In genomic region chr8:122523652-122524360, GRCm38 (mm10) we compare ENCODE assay signal across 8 mouse cellular contexts. TPM values are rescaled to one million over a fixed set of nuclear protein-coding genes. Genes with fewer than 3 reads are reported as not detected.
A peak's percentile ranks its signal among the peaks of the same experiment; 100 is the strongest.
DNase-seq lines count a peak whose midpoint lies in the region; ATAC-seq and TF ChIP-seq lines count a peak whose summit lies in the region.

No protein-coding gene starts in this region.

- no peak for DNase-seq in spleen, adult 2 months (ENCODE audit: low read depth in 1 of 2, low spot score in 2 of 2)
- DNase-seq in spleen, adult 18-20 months: no peak
- DNase-seq in embryonic facial prominence, embryonic 14.5 days (ENCODE audit: low spot score): peak; percentile 72
- peak; percentile 14 for DNase-seq in right cerebral cortex, adult 18-20 months
- DNase-seq in gastrocnemius, postnatal 36 days: no peak
- no peak for DNase-seq in spleen, postnatal 10 days (ENCODE audit: low spot score in 2 of 2)

- TF ChIP-seq CTCF in spleen, adult 2 months (IDR thresholded peaks at IDR 0.05; ENCODE audit: extremely low read depth, insufficient read depth, insufficient read length, insufficient replicate concordance): no peak

- 0 out of 2 replicates have a peak, but pooled peaks have one; percentile 38 for ATAC-seq in embryonic facial prominence, embryonic 14.5 days (ENCODE audit: low read depth)
- peak; percentile 49 for ATAC-seq in hindbrain, embryonic 16.5 days
- no peak for ATAC-seq in limb, embryonic 12.5 days (ENCODE audit: insufficient number of reproducible peaks, insufficient read depth, low FRiP score, low TSS enrichment, low read depth)

- no peaks in the 10 kb centered on the region for H3K4me1 ChIP-seq in spleen, adult 2 months (ENCODE audit: control insufficient read depth, insufficient read depth, insufficient read length)
- peaks cover 30% of the 10 kb centered on the region for H3K4me1 ChIP-seq in embryonic facial prominence, embryonic 14.5 days (ENCODE audit: control insufficient read depth, insufficient read depth, low read length)
- H3K4me1 ChIP-seq in hindbrain, embryonic 16.5 days (ENCODE audit: control insufficient read depth, insufficient read depth, low read depth, low read length): peaks cover 19% of the 10 kb centered on the region
- H3K4me1 ChIP-seq in limb, embryonic 12.5 days (replicated peaks): peaks cover 53% of the 10 kb centered on the region

- peak overlapping the region; percentile 15 for H3K27ac ChIP-seq in spleen, adult 2 months (ENCODE audit: insufficient read depth, low read length)
- peak overlapping the region; percentile 57 for H3K27ac ChIP-seq in embryonic facial prominence, embryonic 14.5 days (replicated peaks; ENCODE audit: low read depth, low read length)
- peak overlapping the region; percentile 54 for H3K27ac ChIP-seq in hindbrain, embryonic 16.5 days (ENCODE audit: low read depth, low read length)
- peak overlapping the region; percentile 75 for H3K27ac ChIP-seq in limb, embryonic 12.5 days

- intact Hi-C loops in gastrocnemius, postnatal 36 days (cut with DNase I): no loop called here

- no peak for TF ChIP-seq POLR2A in spleen, adult 2 months (IDR thresholded peaks at IDR 0.05; ENCODE audit: low read depth, low read length)

- no peak overlapping the region for H3K4me3 ChIP-seq in spleen, adult 2 months (ENCODE audit: extremely low read depth, insufficient read depth, insufficient read length)
- no peak overlapping the region for H3K4me3 ChIP-seq in embryonic facial prominence, embryonic 14.5 days (ENCODE audit: low read depth, low read length)
- H3K4me3 ChIP-seq in hindbrain, embryonic 16.5 days (ENCODE audit: low read length): no peak overlapping the region
- 0 out of 2 replicates have a peak overlapping the region, but pooled peaks have one; percentile 1 for H3K4me3 ChIP-seq in limb, embryonic 12.5 days (replicated peaks)

- H3K27me3 ChIP-seq in spleen, adult 2 months (ENCODE audit: control insufficient read depth, insufficient read depth, low read length): no peaks in the 10 kb centered on the region
- H3K27me3 ChIP-seq in embryonic facial prominence, embryonic 14.5 days (replicated peaks; ENCODE audit: control insufficient read depth, insufficient read depth, low read length): no peaks in the 10 kb centered on the region
- H3K27me3 ChIP-seq in hindbrain, embryonic 16.5 days (replicated peaks; ENCODE audit: control insufficient read depth, insufficient read depth, low read length): no peaks in the 10 kb centered on the region
- H3K27me3 ChIP-seq in limb, embryonic 12.5 days: no peaks in the 10 kb centered on the region

- WGBS in spleen, adult 2 months: 78% methylated on average over 23 of the region's 23 CpGs
- WGBS in embryonic facial prominence, embryonic 14.5 days: 16% methylated on average over 23 of the region's 23 CpGs
- WGBS in hindbrain, embryonic 16.5 days: 10% methylated on average over 23 of the region's 23 CpGs
- 13% methylated on average over 23 of the region's 23 CpGs for WGBS in limb, embryonic 12.5 days

- H3K9ac ChIP-seq in embryonic facial prominence, embryonic 14.5 days (ENCODE audit: low read depth, low read length): peak overlapping the region; percentile 9
- peak overlapping the region; percentile 35 for H3K9ac ChIP-seq in hindbrain, embryonic 16.5 days (ENCODE audit: low read depth, low read length)
- H3K9ac ChIP-seq in limb, embryonic 12.5 days (replicated peaks): peak overlapping the region; percentile 18; the same call in 1 of the 2 replicates

- peak overlapping the region; percentile 25 for H3K4me2 ChIP-seq in embryonic facial prominence, embryonic 14.5 days (ENCODE audit: low read depth, low read length)
- peak overlapping the region; percentile 44 for H3K4me2 ChIP-seq in hindbrain, embryonic 16.5 days (ENCODE audit: low read length)
- H3K4me2 ChIP-seq in limb, embryonic 12.5 days: peak overlapping the region; percentile 48

- no peaks in the 10 kb centered on the region for H3K9me3 ChIP-seq in embryonic facial prominence, embryonic 14.5 days (ENCODE audit: control insufficient read depth, low read length)
- no peaks in the 10 kb centered on the region for H3K9me3 ChIP-seq in hindbrain, embryonic 16.5 days (ENCODE audit: control insufficient read depth, low read length)
- no peaks in the 10 kb centered on the region for H3K9me3 ChIP-seq in limb, embryonic 12.5 days

- H3K36me3 ChIP-seq in spleen, adult 2 months (ENCODE audit: control insufficient read depth, insufficient read depth, low read length): no peaks in the 10 kb centered on the region
- no peaks in the 10 kb centered on the region for H3K36me3 ChIP-seq in embryonic facial prominence, embryonic 14.5 days (ENCODE audit: control insufficient read depth, insufficient read depth, low read length)
- H3K36me3 ChIP-seq in hindbrain, embryonic 16.5 days (ENCODE audit: control insufficient read depth, insufficient read depth, low read length): no peaks in the 10 kb centered on the region
- H3K36me3 ChIP-seq in limb, embryonic 12.5 days: no peaks in the 10 kb centered on the region

RNA-seq across cellular contexts. Expression of gene Piezo1, which starts 27.3 kb away (rescaled TPM):
- 96.7 and 117 TPM in 2 replicates for polyA plus RNA-seq in spleen, adult 2 months (2012; rRNA removed)
- 18.7 and 22.7 TPM in 2 replicates for polyA plus RNA-seq in embryonic facial prominence, embryonic 14.5 days (2014; fragmentation: Nextera tagmentation; extraction: Ambion mirVana)
- polyA plus RNA-seq in hindbrain, embryonic 16.5 days (2015; fragmentation: Nextera tagmentation; extraction: Ambion mirVana): 1.7 and 3.5 TPM in 2 replicates
- 11.9 and 13.9 TPM in 2 replicates for polyA plus RNA-seq in limb, embryonic 12.5 days (2016; fragmentation: Nextera tagmentation; extraction: Ambion mirVana)
- total RNA-seq in gastrocnemius, postnatal 36 days (2021): 10 to 100 TPM; 14.3 to 15.9 TPM

RNA-seq across cellular contexts. Expression of gene Cdt1, which starts 44.0 kb away (rescaled TPM):
- polyA plus RNA-seq in spleen, adult 2 months (2012; rRNA removed): 50.4 and 118 TPM in 2 replicates
- polyA plus RNA-seq in embryonic facial prominence, embryonic 14.5 days (2014; fragmentation: Nextera tagmentation; extraction: Ambion mirVana): 32.9 and 33.7 TPM in 2 replicates
- polyA plus RNA-seq in hindbrain, embryonic 16.5 days (2015; fragmentation: Nextera tagmentation; extraction: Ambion mirVana): 8.0 and 11.4 TPM in 2 replicates
- polyA plus RNA-seq in limb, embryonic 12.5 days (2016; fragmentation: Nextera tagmentation; extraction: Ambion mirVana): 52.3 and 52.7 TPM in 2 replicates
- 1 to 10 TPM in 1 of 2 experiments, under 1 TPM in 1; 0.76 to 1.2 TPM for total RNA-seq in gastrocnemius, postnatal 36 days (2021)

RNA-seq across cellular contexts. Expression of gene Ctu2, which starts 47.9 kb away (rescaled TPM):
- 40.8 and 50.3 TPM in 2 replicates for polyA plus RNA-seq in spleen, adult 2 months (2012; rRNA removed)
- 49.0 and 49.2 TPM in 2 replicates for polyA plus RNA-seq in embryonic facial prominence, embryonic 14.5 days (2014; fragmentation: Nextera tagmentation; extraction: Ambion mirVana)
- polyA plus RNA-seq in hindbrain, embryonic 16.5 days (2015; fragmentation: Nextera tagmentation; extraction: Ambion mirVana): 78.5 and 85.1 TPM in 2 replicates
- polyA plus RNA-seq in limb, embryonic 12.5 days (2016; fragmentation: Nextera tagmentation; extraction: Ambion mirVana): 79.5 and 80.5 TPM in 2 replicates
- total RNA-seq in gastrocnemius, postnatal 36 days (2021): 1 to 10 TPM; 5.0 to 5.7 TPM

RNA-seq across cellular contexts. Expression of gene Rnf166, which starts 47.9 kb away (rescaled TPM):
- 79.6 and 115 TPM in 2 replicates for polyA plus RNA-seq in spleen, adult 2 months (2012; rRNA removed)
- polyA plus RNA-seq in embryonic facial prominence, embryonic 14.5 days (2014; fragmentation: Nextera tagmentation; extraction: Ambion mirVana): 40.0 and 40.1 TPM in 2 replicates
- 30.9 and 32.5 TPM in 2 replicates for polyA plus RNA-seq in hindbrain, embryonic 16.5 days (2015; fragmentation: Nextera tagmentation; extraction: Ambion mirVana)
- 45.8 and 46.4 TPM in 2 replicates for polyA plus RNA-seq in limb, embryonic 12.5 days (2016; fragmentation: Nextera tagmentation; extraction: Ambion mirVana)
- 10 to 100 TPM; 29.2 to 30.6 TPM for total RNA-seq in gastrocnemius, postnatal 36 days (2021)

RNA-seq across cellular contexts. Expression of gene Aprt, which starts 52.9 kb away (rescaled TPM):
- polyA plus RNA-seq in spleen, adult 2 months (2012; rRNA removed): 86.7 and 106 TPM in 2 replicates
- polyA plus RNA-seq in embryonic facial prominence, embryonic 14.5 days (2014; fragmentation: Nextera tagmentation; extraction: Ambion mirVana): 291 and 314 TPM in 2 replicates
- 202 and 203 TPM in 2 replicates for polyA plus RNA-seq in hindbrain, embryonic 16.5 days (2015; fragmentation: Nextera tagmentation; extraction: Ambion mirVana)
- 299 and 305 TPM in 2 replicates for polyA plus RNA-seq in limb, embryonic 12.5 days (2016; fragmentation: Nextera tagmentation; extraction: Ambion mirVana)
- 10 to 100 TPM; 35.4 to 45.3 TPM for total RNA-seq in gastrocnemius, postnatal 36 days (2021)

Comparison
In these comparisons a context has a peak if more than half of its experiments do, and no peak if none do; other contexts are left out.
1. DNase-seq: peak in embryonic facial prominence, embryonic 14.5 days (single experiment) and right cerebral cortex, adult 18-20 months (single experiment); none in spleen, adult 2 months (0 of 2), spleen, adult 18-20 months (0 of 2), gastrocnemius, postnatal 36 days (0 of 2) and spleen, postnatal 10 days (0 of 2).
2. H3K27ac ChIP-seq: peak in every context shown above with its lines; median percentile 75 in limb, embryonic 12.5 days; 57 in embryonic facial prominence, embryonic 14.5 days; 54 in hindbrain, embryonic 16.5 days; 15 in spleen, adult 2 months.
3. Peak in every context shown above with its lines, with median percentiles within 50 percentile points of each other: H3K4me2 ChIP-seq and H3K9ac ChIP-seq.